Mouse (Mus musculus) forebrain, embryonic 15.5 days (tissue): ENCODE measurements around the gene Itpa. TPM values are rescaled to one million over a fixed set of nuclear protein-coding genes. Genes with fewer than 3 reads are reported as not detected.

Experiments
- ATAC-seq: fragments of 200-750 bp; cut with Nextera tagmentation; replicated peaks from 2 replicates; pipeline ENCODE4 v1.8.0; 2017; ENCODE audit warnings: mild to moderate bottlenecking, moderate TSS enrichment, moderate library complexity
- H3K27ac ChIP-seq: fragments of 300-500 bp; sonication (generic); replicated peaks from 2 replicates; pipeline ENCODE4 v1.5.1; 2015; ENCODE audit warnings: mild to moderate bottlenecking, inconsistent platforms
- H3K27me3 ChIP-seq: fragments of 300-500 bp; sonication (generic); 2 replicates; pipeline ENCODE4 v1.6.1; 2015; ENCODE audit warnings: inconsistent platforms
- H3K36me3 ChIP-seq: fragments of 300-500 bp; sonication (generic); 2 replicates; pipeline ENCODE4 v1.6.1; 2015; ENCODE audit warnings: mild to moderate bottlenecking, inconsistent platforms
- H3K4me1 ChIP-seq: fragments of 300-500 bp; sonication (generic); 2 replicates; pipeline ENCODE4 v1.6.1; 2015; ENCODE audit warnings: inconsistent platforms
- H3K4me2 ChIP-seq: fragments of 300-500 bp; sonication (generic); replicated peaks from 2 replicates; pipeline ENCODE4 v1.6.1; 2015; ENCODE audit warnings: mild to moderate bottlenecking, inconsistent platforms
- H3K4me3 ChIP-seq: fragments of 300-500 bp; sonication (generic); 2 replicates; pipeline ENCODE4 v1.5.1; 2015; ENCODE audit warnings: mild to moderate bottlenecking, inconsistent platforms
- H3K9ac ChIP-seq: fragments of 300-500 bp; sonication (generic); replicated peaks from 2 replicates; pipeline ENCODE4 v1.6.1; 2015; ENCODE audit warnings: mild to moderate bottlenecking, inconsistent platforms
- H3K9me3 ChIP-seq: fragments of 300-500 bp; sonication (generic); 2 replicates; pipeline ENCODE4 v1.6.1; 2016; ENCODE audit warnings: inconsistent platforms
- WGBS: fragments of 180-500 bp; shearing (Covaris S2); methylation state at CpG from one replicate; pipeline ENCODE4 v1.1.7; 2015; ENCODE audit warnings: mixed read lengths; 5-methylcytosine and 5-hydroxymethylcytosine counted together
- polyA plus RNA-seq: library from polyadenylated mRNA; unstranded; fragments of >200 nt; fragmentation: Nextera tagmentation; extraction: Ambion mirVana; gene quantifications from 2 replicates; pipeline ENCODE4 v1.2.1, GENCODE M21; 2015

The Itpa gene
- polyA plus RNA-seq, 1 experiment from 2014 or later: 134 TPM

DNA sequence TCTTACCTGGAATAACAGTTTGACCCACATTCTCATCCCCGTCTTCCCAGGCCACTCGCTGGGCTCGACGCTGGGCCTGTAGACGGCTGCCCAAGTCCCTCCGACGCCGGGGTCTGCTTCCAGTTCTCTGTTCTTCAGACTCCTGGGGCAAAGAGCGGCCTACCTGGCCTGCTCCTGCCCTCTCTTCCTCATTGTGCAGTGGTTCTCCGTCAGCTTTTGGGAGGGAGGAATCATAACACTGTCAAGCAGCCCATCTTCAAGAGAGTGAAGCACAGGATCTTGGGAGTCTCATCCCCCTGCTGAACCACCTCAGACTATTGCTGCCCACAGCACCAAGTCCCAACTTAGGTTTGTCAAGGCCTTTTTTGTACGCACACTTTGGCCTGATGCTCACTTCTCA, 4.1 kb upstream of the Itpa start:
- no peaks in the 10 kb centered on the region for H3K9me3 ChIP-seq
- WGBS: 91% methylated on average over 11 of the region's 11 CpGs

DNA sequence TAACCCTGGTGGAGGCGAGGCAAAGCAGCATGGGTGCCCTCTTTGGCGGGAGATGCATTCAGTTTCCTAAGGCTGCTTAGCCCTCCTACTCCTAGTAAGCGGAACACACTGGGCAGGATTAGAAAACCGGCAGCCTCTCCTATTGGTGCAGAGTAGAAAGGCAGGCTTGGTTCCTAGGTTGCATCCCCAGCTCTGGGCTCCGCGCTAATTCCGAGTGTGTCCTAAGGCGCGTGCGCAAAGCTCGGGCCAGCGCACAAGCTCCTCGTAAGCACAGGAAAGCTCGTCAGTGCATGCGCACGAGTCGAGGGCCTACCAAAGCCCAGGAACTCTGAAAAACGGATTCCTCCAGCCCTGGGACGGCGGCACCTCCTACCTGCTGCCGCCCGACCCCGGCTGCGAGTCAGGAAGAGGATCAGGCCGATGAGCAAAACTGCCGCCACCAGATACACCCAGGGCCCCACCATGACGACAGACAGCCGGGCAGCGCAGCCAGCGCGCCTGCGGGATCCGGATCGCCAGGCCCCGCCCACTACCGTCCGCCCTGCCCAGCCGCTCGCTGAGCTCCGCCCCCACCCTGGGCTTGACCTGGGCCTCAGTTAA, 3.2 kb upstream of the Itpa start, which contains the start of gene Ddrgk1:
Ddrgk1 (minus strand) TSS at position 558 of the 600 bp plus-strand sequence.
- Histone ChIP-seq H3K4me2 (peak within 1 kb of the TSS; percentile 80), H3K27ac (peak within 1 kb of the TSS; percentile 99), H3K27me3 (no peaks in the 10 kb centered on the region), H3K9ac (peak within 1 kb of the TSS; percentile 89), H3K4me1 (peaks cover 36% of the 10 kb centered on the region), H3K4me3 (peak within 1 kb of the TSS; percentile 72), H3K9me3 (no peaks in the 10 kb centered on the region), H3K36me3 (peaks cover 20% of the 10 kb centered on the region)
- peak; percentile 97 for ATAC-seq
- under 1% methylated on average over 40 of the region's 40 CpGs for WGBS

More for the DNA sequence above, 4.1 kb upstream of the Itpa start:
- Histone ChIP-seq H3K27ac (peak overlapping the region; percentile 99; the same call in 1 of the 2 replicates), H3K4me1 (peaks cover 28% of the 10 kb centered on the region), H3K9ac (peak overlapping the region; percentile 89), H3K27me3 (no peaks in the 10 kb centered on the region), H3K36me3 (peaks cover 28% of the 10 kb centered on the region), H3K4me3 (peak overlapping the region; percentile 72), H3K4me2 (peak overlapping the region; percentile 80)
- ATAC-seq: no peak

DNA sequence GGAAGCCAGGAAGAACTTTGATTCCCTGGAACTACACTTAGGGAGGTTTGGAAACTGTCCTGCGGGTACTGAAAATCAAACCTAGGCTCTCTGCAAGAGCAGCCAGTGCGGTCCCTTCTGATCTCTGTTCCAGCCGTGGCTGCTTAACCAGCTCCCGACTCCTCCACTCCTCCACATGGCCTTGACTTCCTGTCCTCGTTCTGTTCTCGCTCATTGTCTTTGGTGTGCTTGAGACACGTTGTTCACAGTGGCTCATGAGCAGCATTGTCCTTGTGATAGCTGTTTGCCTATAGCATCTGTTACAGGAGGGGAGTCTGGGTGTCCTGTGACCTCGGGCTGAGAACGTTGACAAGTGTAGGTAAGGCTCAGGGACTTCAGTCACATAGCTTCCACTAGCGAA, 9.8 kb downstream of the Itpa start:
- WGBS: 90% methylated on average over 10 of the region's 10 CpGs
- H3K4me1 ChIP-seq: no peaks in the 10 kb centered on the region
- no peak for ATAC-seq
- H3K4me3 ChIP-seq: no peak overlapping the region
- no peaks in the 10 kb centered on the region for H3K27me3 ChIP-seq
- no peaks in the 10 kb centered on the region for H3K9me3 ChIP-seq
- H3K36me3 ChIP-seq: peaks cover 95% of the 10 kb centered on the region
- no peak overlapping the region for H3K4me2 ChIP-seq
- H3K27ac ChIP-seq: no peak overlapping the region
- H3K9ac ChIP-seq: no peak overlapping the region

DNA sequence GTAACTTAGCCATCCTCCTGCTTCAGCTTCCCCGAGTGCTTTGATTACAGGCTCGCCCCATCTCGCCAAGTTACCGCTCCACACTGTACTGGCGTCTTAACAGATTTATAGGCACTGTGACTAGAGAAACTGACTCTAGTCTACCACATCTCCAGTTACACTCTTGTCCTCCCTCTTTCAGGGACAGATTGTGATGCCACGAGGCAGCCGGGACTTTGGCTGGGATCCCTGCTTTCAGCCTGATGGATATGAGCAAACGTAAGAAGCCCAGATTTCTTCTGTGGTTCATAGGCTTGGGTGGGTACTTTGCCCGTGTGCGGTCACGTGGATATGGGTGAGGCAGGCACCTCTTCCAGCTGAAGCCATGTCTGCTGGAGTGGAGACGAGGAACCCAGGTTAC, 11.7 kb downstream of the Itpa start:
- Histone ChIP-seq H3K4me1 (no peaks in the 10 kb centered on the region), H3K36me3 (peaks cover 88% of the 10 kb centered on the region), H3K4me2 (no peak overlapping the region), H3K27me3 (no peaks in the 10 kb centered on the region), H3K9ac (no peak overlapping the region), H3K27ac (no peak overlapping the region), H3K4me3 (no peak overlapping the region), H3K9me3 (no peaks in the 10 kb centered on the region)
- no peak for ATAC-seq
- 85% methylated on average over 12 of the region's 12 CpGs for WGBS

DNA sequence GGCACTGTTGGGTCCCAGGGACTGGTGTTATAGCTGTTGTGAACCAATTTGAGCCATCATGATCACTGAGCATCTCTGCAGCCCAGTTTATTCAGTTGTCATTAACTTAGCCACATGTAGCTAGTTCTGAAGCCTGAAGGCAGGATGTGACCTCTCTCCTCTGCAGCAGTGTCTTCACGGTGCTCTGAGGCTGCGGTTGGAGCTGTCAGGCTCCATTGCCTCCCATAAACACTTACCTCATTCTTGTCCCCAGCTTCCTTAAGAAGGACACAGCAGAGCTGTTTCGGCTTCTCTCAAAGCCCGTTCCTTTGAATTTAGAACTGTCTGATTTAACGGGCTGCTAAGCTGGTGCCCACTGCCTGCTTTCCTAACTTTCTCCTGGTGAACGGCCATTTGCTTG, 12.5 kb downstream of the Itpa start:
- Histone ChIP-seq H3K36me3 (peaks cover 89% of the 10 kb centered on the region), H3K27me3 (no peaks in the 10 kb centered on the region), H3K4me3 (no peak overlapping the region), H3K27ac (no peak overlapping the region), H3K9me3 (no peaks in the 10 kb centered on the region), H3K4me2 (no peak overlapping the region), H3K4me1 (no peaks in the 10 kb centered on the region), H3K9ac (no peak overlapping the region)
- WGBS: 91% methylated on average over 6 of the region's 6 CpGs
- ATAC-seq: no peak

DNA sequence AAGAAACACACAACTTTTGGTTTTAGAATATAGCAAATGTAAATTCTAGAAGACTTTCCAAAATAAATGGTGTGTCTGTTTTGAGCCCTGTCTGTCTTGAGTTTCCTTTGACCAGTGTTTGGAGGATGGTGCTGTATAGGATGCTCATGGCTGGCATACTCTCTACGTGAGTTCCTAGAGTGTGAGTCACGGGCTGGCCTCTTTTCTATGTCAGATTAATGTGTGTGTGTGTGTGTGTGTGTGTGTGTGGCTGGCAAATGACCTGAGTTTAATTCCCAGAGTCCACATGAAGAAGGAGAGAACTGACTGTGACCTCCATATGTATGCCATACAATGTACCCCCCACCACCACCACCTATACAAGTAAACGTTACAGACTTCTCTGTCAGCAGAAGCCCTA, 14.1 kb downstream of the Itpa start:
- no peak overlapping the region for H3K27ac ChIP-seq
- no peaks in the 10 kb centered on the region for H3K4me1 ChIP-seq
- H3K36me3 ChIP-seq: peaks cover 73% of the 10 kb centered on the region
- H3K9ac ChIP-seq: no peak overlapping the region
- no peak overlapping the region for H3K4me2 ChIP-seq
- no peaks in the 10 kb centered on the region for H3K9me3 ChIP-seq
- WGBS: 80% methylated on average over 3 of the region's 3 CpGs
- ATAC-seq: no peak
- no peak overlapping the region for H3K4me3 ChIP-seq
- H3K27me3 ChIP-seq: no peaks in the 10 kb centered on the region

DNA sequence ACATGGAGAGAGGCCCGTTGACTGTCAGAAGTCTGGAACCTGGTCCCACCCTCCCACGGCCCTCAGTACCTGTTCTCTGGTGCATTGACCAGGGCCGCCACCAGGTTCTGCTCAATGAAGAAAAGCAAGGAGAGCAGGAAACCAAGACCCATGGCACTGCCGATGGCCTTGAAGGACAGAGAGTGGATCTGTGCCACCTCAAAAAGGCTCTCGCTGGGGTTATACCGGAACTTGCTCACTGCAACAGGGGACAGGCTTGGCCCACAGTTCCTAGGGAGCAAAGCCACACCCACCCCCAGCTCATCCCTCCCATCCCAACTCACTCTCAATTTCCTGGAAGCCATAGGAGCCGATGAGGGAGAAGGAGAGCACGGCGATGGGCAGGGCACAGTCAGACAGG, 18.0 kb downstream of the Itpa start:
- ATAC-seq: no peak
- peaks cover 34% of the 10 kb centered on the region for H3K36me3 ChIP-seq
- H3K4me2 ChIP-seq: no peak overlapping the region
- no peaks in the 10 kb centered on the region for H3K9me3 ChIP-seq
- no peak overlapping the region for H3K4me3 ChIP-seq
- no peak overlapping the region for H3K27ac ChIP-seq
- WGBS: 87% methylated on average over 9 of the region's 9 CpGs
- no peaks in the 10 kb centered on the region for H3K4me1 ChIP-seq
- no peak overlapping the region for H3K9ac ChIP-seq
- no peaks in the 10 kb centered on the region for H3K27me3 ChIP-seq

DNA sequence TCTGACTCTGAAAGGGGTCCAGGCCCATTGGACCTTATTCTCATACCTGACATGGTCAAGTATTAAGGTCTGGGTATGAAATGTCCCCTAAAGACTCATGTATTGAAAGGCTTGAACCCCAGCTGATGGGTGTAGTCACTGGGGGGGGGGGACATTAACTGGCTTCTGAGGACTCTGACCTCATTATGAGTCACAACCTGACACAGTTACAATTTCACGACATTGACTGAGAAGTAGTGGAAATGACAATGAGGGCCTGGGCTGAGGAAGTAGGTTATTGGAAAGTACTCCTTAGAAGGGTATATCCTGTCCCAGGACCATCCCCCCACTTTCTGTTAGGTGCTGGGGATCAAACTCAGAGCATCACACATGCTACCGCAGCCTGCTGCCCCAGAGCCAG, 21.6 kb downstream of the Itpa start:
- Histone ChIP-seq H3K36me3 (peaks cover 9% of the 10 kb centered on the region; the same call in 1 of the 2 replicates), H3K9me3 (no peaks in the 10 kb centered on the region)

DNA sequence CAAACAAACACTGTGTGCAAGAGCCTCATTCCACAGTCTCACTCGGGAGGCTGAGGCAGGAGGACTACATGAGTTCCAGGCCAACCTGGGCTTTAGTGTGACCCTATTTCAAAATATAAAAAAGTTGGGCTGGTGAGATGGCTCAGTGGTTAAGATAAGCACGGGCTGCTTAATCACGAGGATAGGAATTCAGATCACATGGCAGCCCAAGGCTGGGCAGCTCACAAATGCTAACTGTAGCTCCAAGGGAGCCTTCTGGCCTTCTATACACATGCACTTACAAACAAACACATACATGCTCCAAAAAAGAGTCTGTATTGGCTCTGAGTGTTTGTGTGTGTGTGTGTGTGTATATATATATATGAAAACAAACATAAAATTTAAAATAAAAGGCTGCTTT, 26.2 kb downstream of the Itpa start:
- no peak for ATAC-seq
- 36% methylated on average over 3 of the region's 3 CpGs for WGBS
- Histone ChIP-seq H3K36me3 (no peaks in the 10 kb centered on the region), H3K4me3 (no peak overlapping the region), H3K4me2 (no peak overlapping the region), H3K4me1 (peaks cover 19% of the 10 kb centered on the region), H3K27me3 (peaks cover 20% of the 10 kb centered on the region), H3K9ac (no peak overlapping the region), H3K27ac (no peak overlapping the region), H3K9me3 (no peaks in the 10 kb centered on the region)

More for the DNA sequence above, 21.6 kb downstream of the Itpa start:
- WGBS: 77% methylated on average over 2 of the region's 2 CpGs
- H3K4me3 ChIP-seq: no peak overlapping the region
- no peak overlapping the region for H3K27ac ChIP-seq
- H3K4me2 ChIP-seq: no peak overlapping the region
- H3K9ac ChIP-seq: no peak overlapping the region
- H3K4me1 ChIP-seq: no peaks in the 10 kb centered on the region
- ATAC-seq: no peak
- H3K27me3 ChIP-seq: no peaks in the 10 kb centered on the region

DNA sequence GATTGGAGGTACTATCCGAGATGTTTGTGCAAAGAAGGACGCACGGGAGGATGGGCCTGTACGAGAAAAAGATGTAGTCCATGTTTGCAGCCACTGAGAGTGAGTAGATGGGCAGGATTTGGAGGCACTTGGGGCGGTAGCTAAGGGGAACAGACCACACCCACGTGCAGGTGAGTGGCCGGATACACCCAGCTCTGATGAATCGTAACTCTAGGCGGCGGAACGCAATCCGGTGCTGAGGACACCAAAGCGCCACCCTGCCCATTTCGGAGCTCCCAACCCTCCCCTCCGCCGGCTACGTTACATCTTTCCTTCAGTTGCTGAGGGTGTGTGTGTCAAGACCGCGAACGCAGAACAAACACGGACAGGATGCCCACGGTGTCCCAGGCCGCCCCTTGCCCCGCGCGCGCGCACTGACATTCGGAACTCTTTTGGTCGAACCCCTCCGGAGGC, 29.3 kb downstream of the Itpa start:
- Histone ChIP-seq H3K36me3 (no peaks in the 10 kb centered on the region), H3K4me1 (peaks cover 19% of the 10 kb centered on the region), H3K9ac (peak overlapping the region; percentile 52), H3K4me3 (peak overlapping the region; percentile 49), H3K27ac (no peak overlapping the region), H3K27me3 (peaks cover 22% of the 10 kb centered on the region), H3K4me2 (peak overlapping the region; percentile 100), H3K9me3 (no peaks in the 10 kb centered on the region)
- ATAC-seq: peak; percentile 21
- WGBS: 1% methylated on average over 31 of the region's 31 CpGs

DNA sequence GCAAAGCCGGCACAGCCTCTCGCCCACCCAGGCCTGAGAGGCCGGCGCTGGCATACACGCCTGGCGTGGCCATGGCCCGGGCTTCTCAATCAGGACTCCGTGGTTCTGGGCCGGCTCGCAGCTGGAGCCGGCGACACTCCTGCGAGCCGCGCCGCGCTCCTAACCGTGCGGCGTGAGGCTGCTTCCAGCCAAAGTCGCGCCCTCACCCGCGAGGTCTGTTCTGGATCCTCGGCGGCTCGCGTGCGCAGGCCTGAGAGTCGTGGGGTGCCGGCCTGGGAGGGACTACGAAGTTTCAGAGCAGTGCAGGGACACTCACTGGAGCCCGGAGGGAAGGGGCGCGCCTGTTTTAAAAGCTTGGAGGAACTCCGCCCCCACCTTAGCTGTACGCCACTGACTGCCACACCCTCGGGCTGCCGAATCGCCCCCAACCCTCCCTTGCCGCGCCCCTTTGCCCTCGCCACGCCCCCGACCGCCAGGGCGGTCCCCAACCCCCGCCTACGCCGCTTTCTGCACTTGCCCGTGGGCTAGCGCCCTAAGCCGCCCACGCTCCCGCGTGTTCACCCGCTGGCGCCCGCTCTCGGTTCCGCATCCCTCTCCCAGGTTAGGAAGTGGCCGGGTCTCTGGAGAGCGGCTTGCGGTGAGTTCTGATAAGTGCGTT, 29.9 kb downstream of the Itpa start, which contains the start of gene Slc4a11:
Slc4a11 (minus strand) TSS at position 367 of the 658 bp plus-strand sequence.
- H3K9me3 ChIP-seq: no peaks in the 10 kb centered on the region
- under 1% methylated on average over 64 of the region's 65 CpGs for WGBS
- H3K9ac ChIP-seq: peak within 1 kb of the TSS; percentile 52
- ATAC-seq: peak; percentile 59
- peak within 1 kb of the TSS; percentile 100 for H3K4me2 ChIP-seq
- H3K4me1 ChIP-seq: peaks cover 19% of the 10 kb centered on the region
- no peaks in the 10 kb centered on the region for H3K36me3 ChIP-seq
- H3K4me3 ChIP-seq: peak within 1 kb of the TSS; percentile 49
- H3K27ac ChIP-seq: no peak within 1 kb of the TSS
- H3K27me3 ChIP-seq: peaks cover 22% of the 10 kb centered on the region

DNA sequence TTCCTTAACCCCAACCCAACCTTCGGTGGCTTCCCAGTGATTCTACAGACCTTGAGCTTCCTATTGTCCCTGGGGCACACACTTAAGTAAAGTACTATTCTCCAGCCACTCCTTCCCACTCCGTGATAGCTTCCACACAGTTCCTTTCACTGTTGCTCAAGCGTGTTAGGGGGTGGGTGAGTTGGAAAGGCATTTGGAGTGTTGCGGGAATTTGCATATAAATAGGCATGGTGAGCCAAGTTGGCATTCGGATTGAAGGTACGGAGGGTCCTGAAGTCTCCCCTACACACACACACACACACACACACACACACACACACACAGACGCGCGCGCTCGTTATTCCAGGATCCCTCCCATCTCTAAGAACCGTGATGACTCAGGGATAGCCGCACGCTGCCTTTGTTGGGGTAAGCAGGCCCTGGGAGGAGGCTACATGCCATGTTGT, 30.4 kb downstream of the Itpa start:
- Histone ChIP-seq H3K27ac (no peak overlapping the region), H3K9ac (peak overlapping the region; percentile 52), H3K36me3 (no peaks in the 10 kb centered on the region), H3K9me3 (no peaks in the 10 kb centered on the region), H3K4me2 (peak overlapping the region; percentile 100), H3K4me3 (peak overlapping the region; percentile 49), H3K4me1 (peaks cover 19% of the 10 kb centered on the region), H3K27me3 (peaks cover 22% of the 10 kb centered on the region)
- ATAC-seq: peak; percentile 65
- 0% methylated on average over 14 of the region's 14 CpGs for WGBS
